Mouse (Mus musculus): Measurements from ENCODE around the gene Gm10197.

Gene Gm10197

DNA sequence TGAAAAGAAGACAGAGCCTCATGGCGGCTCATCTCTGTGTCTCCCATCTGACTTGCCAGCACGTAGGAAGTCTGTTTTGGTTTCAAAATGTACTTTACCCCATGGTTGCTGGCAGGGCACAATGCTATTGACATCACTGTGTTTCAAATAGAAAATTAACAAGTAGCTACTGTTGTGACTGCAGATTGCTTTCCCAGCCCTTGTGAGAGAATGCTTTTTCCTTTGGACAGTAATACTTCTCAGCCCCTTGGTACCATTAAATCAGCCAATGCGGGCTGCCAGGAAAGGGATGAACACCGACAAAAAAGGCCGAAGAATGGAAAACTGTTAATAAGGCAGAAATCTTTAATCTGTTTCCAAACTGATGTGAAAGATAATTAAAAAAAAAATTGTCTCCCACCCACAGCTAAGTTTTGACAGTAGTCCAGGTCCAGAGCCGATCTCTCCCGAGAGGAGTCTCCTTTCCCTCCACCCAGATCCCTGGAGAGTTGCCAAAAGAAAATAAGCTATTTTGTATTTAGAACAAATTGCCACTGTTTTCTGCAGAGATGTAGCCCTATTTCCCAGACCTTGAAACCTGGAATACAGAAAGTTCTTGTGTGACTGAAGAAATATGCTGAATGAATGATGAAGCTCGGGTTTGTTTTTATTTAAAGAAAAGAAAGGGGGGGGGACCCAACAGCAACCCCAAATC is 11.2 kb downstream of the Gm10197 start:
- DNase-seq (ENCODE audit: extremely low read depth, low read depth), result no peak

DNA sequence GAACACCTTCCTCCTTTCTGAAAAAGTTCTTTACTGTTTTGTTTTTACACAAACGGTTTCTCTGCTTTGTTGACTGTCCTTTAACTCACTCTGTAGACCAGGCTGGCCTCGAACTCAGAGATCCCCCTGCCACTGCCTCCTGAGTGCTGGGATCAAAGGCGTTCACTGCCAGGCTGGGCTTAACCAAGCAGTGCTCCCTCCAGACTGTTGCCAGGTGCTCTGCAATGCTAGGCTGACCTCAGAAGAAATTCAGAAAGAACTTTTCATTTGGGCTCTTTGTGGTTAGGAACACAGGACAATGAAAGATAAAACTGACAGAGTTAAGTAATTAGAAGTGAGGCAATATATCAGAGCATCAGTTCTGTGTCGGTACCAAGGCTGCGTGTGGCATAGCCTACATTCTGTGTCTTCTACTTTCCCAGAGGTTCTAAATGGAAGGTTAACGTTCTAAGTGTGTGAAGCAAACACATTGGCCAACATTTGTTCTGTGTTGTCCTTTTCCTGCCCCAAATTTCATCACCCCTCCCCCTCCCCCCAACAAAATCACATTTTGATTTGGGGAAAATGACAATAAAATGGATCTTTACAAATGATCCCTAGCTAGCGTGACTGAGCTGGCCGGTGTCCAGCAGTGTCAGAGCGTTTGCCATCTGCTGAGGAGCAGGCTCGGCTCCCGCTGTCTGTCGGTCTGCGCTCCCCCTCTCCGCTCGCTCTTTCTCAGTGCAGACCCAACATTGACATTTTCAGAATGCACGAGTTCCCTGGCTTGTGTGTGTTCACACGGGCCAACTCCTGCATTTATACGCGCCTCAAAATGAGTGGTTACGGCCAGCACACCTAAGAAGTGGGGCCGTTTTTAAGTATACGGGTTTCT is 12.2 kb downstream of the Gm10197 start:
- no peak for DNase-seq (ENCODE audit: extremely low read depth, low read depth)

- no peak for DNase-seq (ENCODE audit: extremely low read depth, low read depth)
Measured at GRCm38 (mm10) chr19:53355065-53355464, 16.5 kb downstream of the Gm10197 start.

DNA sequence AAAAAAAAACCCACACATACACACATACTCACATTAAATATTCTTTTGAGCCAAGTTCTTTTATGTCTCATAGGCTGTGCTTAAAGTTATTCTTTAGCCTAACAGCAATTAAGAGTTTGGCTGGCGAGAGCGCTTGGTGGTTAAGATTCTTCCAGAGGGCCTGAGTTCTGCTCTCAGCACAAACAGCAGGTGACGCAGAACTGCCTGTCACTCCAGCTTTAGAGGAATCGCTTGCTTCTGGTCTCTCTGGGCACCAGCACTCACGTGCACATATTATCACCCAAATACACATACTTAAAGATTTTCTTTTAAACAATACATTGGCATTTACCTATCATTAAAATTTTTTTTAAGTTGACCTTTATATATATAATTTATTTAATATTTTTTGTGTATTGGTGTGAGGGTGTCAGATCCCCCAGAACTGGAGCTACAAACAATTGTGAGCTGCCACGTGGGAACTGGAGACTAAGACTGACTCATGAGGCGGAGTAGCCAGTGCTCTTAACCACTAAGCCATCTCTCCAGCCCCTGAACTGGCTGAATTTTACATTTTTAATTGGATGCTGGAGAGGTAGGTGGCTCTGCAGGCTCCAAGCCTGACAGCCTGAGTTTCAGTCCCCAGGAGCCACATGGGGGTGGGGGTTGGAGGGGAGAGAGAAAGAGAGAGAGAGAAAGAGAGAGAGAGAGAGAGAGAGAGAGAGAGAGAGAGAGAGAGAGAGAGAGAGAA is 17.1 kb downstream of the Gm10197 start:
- no peak for DNase-seq (ENCODE audit: extremely low read depth, low read depth)

DNA sequence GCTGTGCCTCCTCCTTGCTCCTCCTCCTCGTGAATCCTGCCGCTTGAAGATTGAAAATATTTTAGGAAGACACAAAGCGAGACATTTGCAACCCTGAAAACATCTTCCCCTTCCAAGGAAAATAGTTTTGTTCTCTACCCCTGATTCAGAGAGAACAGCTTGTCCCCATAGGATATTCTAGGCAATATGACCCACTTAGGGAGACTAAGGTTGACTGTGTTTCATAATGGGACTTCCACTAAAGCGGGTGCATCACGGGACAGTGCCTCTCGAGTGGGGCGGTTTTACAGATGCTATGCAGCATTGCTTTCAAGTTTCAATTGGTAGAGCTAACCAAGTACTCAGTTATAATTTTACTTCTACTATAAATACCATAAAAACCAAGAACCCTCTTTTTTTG is 17.7 kb downstream of the Gm10197 start:
- no peak for DNase-seq (ENCODE audit: extremely low read depth, low read depth)

DNA sequence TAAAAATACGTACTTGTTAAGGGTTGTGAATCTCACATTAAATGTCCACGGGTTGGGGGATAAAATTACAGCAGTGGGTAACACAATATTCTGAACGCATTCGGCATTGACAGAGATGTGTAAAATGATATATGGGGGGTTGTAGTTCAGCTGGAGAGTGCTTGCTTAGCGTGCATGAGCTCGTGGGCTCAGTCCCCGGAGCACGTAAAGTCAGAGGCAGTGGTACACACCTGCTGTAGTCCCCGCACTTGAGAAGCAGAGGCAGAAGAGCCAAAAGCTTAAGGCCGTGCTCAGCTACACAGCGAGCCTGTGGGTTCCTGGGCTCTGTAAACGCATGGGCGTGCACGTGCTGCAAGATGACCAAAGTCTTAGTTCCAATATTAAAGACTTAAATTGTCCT is 25.8 kb downstream of the Gm10197 start:
- no peak for DNase-seq (ENCODE audit: extremely low read depth, low read depth)

- DNase-seq (ENCODE audit: extremely low read depth, low read depth), result no peak
Measured at GRCm38 (mm10) chr19:53344062-53344461, 27.5 kb downstream of the Gm10197 start.

DNA sequence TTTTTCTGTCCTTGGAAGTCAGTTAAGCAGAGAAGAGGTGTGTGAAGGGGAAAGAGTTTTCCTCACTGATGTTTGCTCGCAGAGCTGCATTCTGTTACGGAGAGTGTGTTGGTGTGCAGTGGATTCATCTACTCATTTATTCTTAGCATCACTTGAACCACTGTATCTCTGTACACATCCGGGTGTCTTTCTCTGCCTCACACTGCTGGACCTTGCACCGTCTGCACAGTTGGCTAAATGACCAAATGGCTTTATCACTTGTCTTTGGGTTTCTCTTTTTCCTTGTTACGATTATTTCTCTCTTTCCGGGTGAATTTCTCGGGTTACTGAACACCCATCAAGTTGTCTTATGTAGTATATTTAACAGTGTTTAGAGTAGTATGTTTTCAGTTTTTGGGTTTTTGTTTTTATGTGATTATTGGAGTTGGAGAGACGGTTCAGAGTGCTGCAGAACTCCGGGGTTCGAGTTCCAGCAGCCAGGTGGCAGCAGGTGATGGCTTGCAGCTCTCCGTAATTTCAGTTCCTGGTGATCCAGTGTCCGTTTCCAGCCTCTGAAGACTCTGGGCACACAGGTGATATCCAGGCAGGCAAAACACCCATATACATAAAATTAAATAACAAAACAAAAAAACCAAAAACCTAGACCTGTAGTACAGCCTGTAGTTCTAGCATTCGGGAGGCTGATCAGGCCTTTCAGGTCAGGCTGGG is 28.2 kb downstream of the Gm10197 start:
- no peak for DNase-seq (ENCODE audit: extremely low read depth, low read depth)

GRCm38 (mm10) chr19:53340423-53340822 is 31.1 kb downstream of the Gm10197 start:
- no peak for DNase-seq (ENCODE audit: extremely low read depth, low read depth)

GRCm38 (mm10) chr19:53335241-53335640 is 36.3 kb downstream of the Gm10197 start:
- DNase-seq (ENCODE audit: extremely low read depth, low read depth), result no peak

GRCm38 (mm10) chr19:53333730-53334129 is 37.8 kb downstream of the Gm10197 start:
- no peak for DNase-seq (ENCODE audit: extremely low read depth, low read depth)

DNA sequence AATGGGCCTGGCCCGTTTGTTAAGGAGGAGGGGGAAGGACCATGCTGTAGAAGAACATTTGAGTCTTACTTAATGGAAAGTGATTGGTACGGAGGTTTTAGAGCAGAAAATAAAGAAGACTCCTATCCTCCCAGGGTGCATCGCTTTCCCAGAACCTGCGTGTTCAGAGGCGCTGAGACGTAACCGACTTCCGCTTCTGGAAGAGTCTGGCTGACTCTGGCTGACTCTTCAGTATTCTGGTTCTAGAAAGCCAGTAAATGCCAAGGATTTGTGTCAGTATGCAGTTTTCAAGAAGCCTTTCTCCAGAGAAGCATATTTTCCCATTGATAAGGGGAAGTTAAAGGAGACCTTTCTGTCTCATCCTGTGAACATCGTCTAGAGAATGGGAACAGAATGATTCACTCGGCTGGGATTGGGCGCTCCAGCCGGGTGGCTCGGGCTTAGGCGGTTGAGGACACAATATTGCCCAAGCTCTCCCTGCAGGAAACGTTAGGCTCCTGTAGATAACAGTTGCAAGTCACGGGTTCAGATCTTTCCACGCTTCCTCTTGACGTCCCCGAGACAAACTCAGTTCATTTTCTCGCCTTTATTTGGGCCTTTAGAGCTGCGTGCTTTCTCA is 39.6 kb downstream of the Gm10197 start:
- DNase-seq (ENCODE audit: extremely low read depth, low read depth), result peak; percentile 90

- peak; percentile 59 for DNase-seq (ENCODE audit: extremely low read depth, low read depth)
Measured at GRCm38 (mm10) chr19:53329992-53330381, 41.6 kb downstream of the Gm10197 start.

GRCm38 (mm10) chr19:53329221-53329991 is 42.2 kb downstream of the Gm10197 start:
- peak; percentile 75 for DNase-seq (ENCODE audit: extremely low read depth, low read depth)

DNA sequence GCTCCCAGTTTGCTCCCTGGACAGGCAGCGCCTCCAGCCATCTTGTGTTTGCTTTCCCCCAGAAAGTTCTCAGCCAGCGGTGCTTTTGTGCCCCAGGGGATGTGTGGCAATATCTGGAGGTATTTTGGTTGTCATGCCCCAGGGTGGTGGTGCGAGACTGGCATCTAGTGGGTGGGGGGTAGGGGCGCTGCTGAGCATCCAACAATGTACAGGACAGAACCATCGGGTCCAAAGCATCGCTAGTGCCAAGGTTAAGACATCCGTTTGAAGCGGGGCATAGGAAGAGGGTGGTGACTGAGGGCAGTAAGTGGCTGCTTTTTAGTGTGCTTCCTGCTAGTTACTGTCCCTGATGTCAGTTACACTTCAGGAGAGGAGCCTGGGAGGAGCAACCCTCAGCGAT is 43.5 kb downstream of the Gm10197 start:
- no peak for DNase-seq (ENCODE audit: extremely low read depth, low read depth)

- peak; percentile 87 for DNase-seq (ENCODE audit: extremely low read depth, low read depth)
Measured at GRCm38 (mm10) chr19:53325578-53326295, 45.8 kb downstream of the Gm10197 start.

DNA sequence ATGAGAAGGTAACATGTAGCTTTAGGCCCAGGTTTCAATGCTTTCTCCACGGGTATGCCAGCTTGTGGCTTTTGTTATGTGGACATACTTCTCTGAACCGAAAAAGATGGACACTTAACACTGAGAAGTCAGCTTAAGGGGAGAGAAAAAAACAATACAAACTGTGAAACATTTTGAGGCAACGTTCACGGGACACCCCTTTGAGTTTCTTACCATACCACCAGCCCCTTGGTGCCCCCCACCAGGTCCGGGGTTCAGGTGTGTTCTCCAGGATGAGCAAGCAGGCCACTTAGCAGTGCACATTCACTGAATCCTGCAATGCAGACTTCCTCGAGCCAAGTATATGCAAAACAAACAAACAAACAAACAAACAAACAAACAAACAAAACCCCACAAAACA is 46.7 kb downstream of the Gm10197 start:
- DNase-seq (ENCODE audit: extremely low read depth, low read depth), result no peak

DNA sequence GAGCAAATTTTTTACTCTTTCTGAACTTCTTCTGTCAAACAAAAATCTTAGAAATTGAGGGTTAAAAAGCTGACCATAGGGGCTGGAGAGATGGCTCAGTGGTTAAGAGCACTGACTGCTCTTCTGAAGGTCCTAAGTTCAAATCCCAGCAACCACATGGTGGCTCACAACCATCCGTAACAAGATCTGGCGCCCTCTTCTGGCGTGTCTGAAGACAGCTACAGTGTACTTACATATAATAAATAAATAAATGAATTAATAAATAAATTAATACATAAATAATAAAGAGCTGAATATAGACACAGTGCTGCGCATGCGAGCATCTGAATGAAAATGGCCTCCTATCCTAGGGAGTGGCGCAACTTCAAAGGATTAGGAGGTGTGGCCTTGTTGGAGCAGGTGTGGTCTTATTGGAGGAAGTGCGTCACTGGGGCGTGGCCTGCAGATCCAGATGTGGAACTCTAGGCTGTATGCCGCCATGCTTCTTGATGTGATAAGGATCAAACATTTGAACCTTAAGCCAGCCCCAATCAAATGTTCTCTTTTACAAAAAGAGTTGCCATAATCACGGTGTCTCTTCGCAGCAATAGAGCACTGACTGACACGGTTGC is 49.0 kb downstream of the Gm10197 start:
- DNase-seq (ENCODE audit: extremely low read depth, low read depth), result no peak
